Mouse (Mus musculus) lung, postnatal 0 days (tissue): ENCODE results near the gene Nemf.

Experiments
- CTCF ChIP-seq: IDR thresholded peaks from 2 replicates; pipeline ENCODE4 v1.5.1; 2016; ENCODE audit warnings: antibody characterized with exemption, mild to moderate bottlenecking
- EP300 ChIP-seq: IDR thresholded peaks from 2 replicates; pipeline ENCODE4 v1.6.1; 2016; ENCODE audit warnings: antibody characterized with exemption, mild to moderate bottlenecking, control low read depth

DNA sequence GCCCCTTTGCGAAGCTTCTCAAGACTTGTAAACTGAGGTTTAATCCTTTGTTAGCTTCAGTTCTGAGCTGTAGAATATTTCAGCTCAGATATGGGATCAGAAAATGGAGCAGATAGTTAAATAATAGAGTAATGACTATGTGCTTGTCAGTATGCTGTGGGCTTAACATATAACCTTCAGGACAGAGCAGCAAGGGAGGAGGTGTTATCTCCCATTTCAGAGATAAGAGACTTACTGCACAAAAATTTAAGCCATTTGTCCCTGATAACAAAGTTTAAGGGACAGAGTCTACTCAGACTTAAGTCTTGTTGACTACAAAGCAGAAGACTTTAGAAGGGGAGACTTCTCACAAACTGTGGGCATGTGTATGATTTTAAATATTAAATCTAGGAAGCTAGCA, 25.9 kb upstream of the Nemf start:
- TF ChIP-seq CTCF (no peak), EP300 (no peak)
